Mouse (Mus musculus) limb, embryonic 13.5 days (tissue): ENCODE data around the gene Ncmap. TPM values are rescaled to one million over a fixed set of nuclear protein-coding genes. Genes with fewer than 3 reads are reported as not detected.

Experiments used
- ATAC-seq: fragments of 200-750 bp; cut with Nextera tagmentation; 2 replicates; pipeline ENCODE4 v1.8.0; 2017; ENCODE audit warnings: low read depth, moderate number of reproducible peaks, moderate TSS enrichment; ENCODE audit not compliant: low FRiP score
- H3K27ac ChIP-seq: fragments of 300-500 bp; sonication (generic); 2 replicates; pipeline ENCODE4 v1.5.1; 2015; ENCODE audit warnings: inconsistent platforms, mild to moderate bottlenecking, moderate library complexity
- H3K27me3 ChIP-seq: fragments of 300-500 bp; sonication (generic); 2 replicates; pipeline ENCODE4 v1.6.1; 2015; ENCODE audit warnings: mild to moderate bottlenecking, inconsistent platforms
- H3K36me3 ChIP-seq: fragments of 300-500 bp; sonication (generic); 2 replicates; pipeline ENCODE4 v1.6.1; 2015; ENCODE audit warnings: inconsistent platforms, mild to moderate bottlenecking, moderate library complexity
- H3K4me1 ChIP-seq: fragments of 300-500 bp; sonication (generic); 2 replicates; pipeline ENCODE4 v1.6.1; 2015; ENCODE audit warnings: inconsistent platforms
- H3K4me2 ChIP-seq: fragments of 300-500 bp; sonication (generic); replicated peaks from 2 replicates; pipeline ENCODE4 v1.6.1; 2015; ENCODE audit warnings: inconsistent platforms, mild to moderate bottlenecking, moderate library complexity
- H3K4me3 ChIP-seq: fragments of 300-500 bp; sonication (generic); 2 replicates; pipeline ENCODE4 v1.5.1; 2015; ENCODE audit warnings: moderate library complexity, mild to moderate bottlenecking, inconsistent platforms
- H3K9ac ChIP-seq: fragments of 300-500 bp; sonication (generic); 2 replicates; pipeline ENCODE4 v1.6.1; 2015; ENCODE audit warnings: mild to moderate bottlenecking, inconsistent platforms
- H3K9me3 ChIP-seq: fragments of 300-500 bp; sonication (generic); 2 replicates; pipeline ENCODE4 v1.6.1; 2016; ENCODE audit warnings: inconsistent platforms
- WGBS: fragments of 180-500 bp; shearing (Covaris S2); methylation state at CpG from one replicate; pipeline ENCODE4 v1.1.7; 2015; 5-methylcytosine and 5-hydroxymethylcytosine counted together
- polyA plus RNA-seq: library from polyadenylated mRNA; unstranded; fragments of >200 nt; fragmentation: Nextera tagmentation; extraction: Ambion mirVana; gene quantifications from 2 replicates; pipeline ENCODE4 v1.2.1, GENCODE M21; 2015

Ncmap gene
- polyA plus RNA-seq, 1 experiment from 2014 or later: 12.0 TPM

GRCm38 (mm10) chr4:135396303-135396702, 1.7 kb downstream of the Ncmap start:
- peaks cover 13% of the 10 kb centered on the region for H3K4me1 ChIP-seq
- 0 out of 2 replicates have a peak, but pooled peaks cover 5% of the 10 kb centered on the region for H3K9me3 ChIP-seq
- no peak overlapping the region for H3K4me3 ChIP-seq
- no peak overlapping the region for H3K27ac ChIP-seq
- H3K27me3 ChIP-seq: peaks cover 44% of the 10 kb centered on the region
- no peaks in the 10 kb centered on the region for H3K36me3 ChIP-seq
- no peak overlapping the region for H3K4me2 ChIP-seq
- H3K9ac ChIP-seq: no peak overlapping the region
- no peak for ATAC-seq
- WGBS: 84% methylated on average over 5 of the region's 5 CpGs

GRCm38 (mm10) chr4:135395375-135395774, 2.7 kb downstream of the Ncmap start:
- WGBS: 75% methylated on average over 4 of the region's 4 CpGs
- Histone ChIP-seq H3K4me1 (peaks cover 13% of the 10 kb centered on the region), H3K4me2 (no peak overlapping the region), H3K4me3 (no peak overlapping the region), H3K27me3 (peaks cover 42% of the 10 kb centered on the region), H3K36me3 (no peaks in the 10 kb centered on the region), H3K9me3 (0 out of 2 replicates have a peak, but pooled peaks cover 5% of the 10 kb centered on the region), H3K27ac (no peak overlapping the region), H3K9ac (peak overlapping the region; percentile 5; the same call in 1 of the 2 replicates)
- no peak for ATAC-seq

- Histone ChIP-seq H3K27me3 (peaks cover 39% of the 10 kb centered on the region), H3K4me2 (no peak overlapping the region), H3K9me3 (0 out of 2 replicates have a peak, but pooled peaks cover 5% of the 10 kb centered on the region), H3K9ac (no peak overlapping the region), H3K4me3 (no peak overlapping the region), H3K27ac (no peak overlapping the region), H3K36me3 (no peaks in the 10 kb centered on the region), H3K4me1 (peaks cover 13% of the 10 kb centered on the region)
- ATAC-seq: no peak
- WGBS: 80% methylated on average over 7 of the region's 7 CpGs
Measured at GRCm38 (mm10) chr4:135394666-135395065, 3.4 kb downstream of the Ncmap start.

- Histone ChIP-seq H3K4me3 (no peak overlapping the region), H3K27me3 (peaks cover 26% of the 10 kb centered on the region), H3K4me1 (peaks cover 10% of the 10 kb centered on the region), H3K4me2 (no peak overlapping the region), H3K27ac (no peak overlapping the region), H3K9me3 (0 out of 2 replicates have a peak, but pooled peaks cover 5% of the 10 kb centered on the region), H3K9ac (no peak overlapping the region), H3K36me3 (no peaks in the 10 kb centered on the region)
- WGBS: 73% methylated on average over 6 of the region's 6 CpGs
- no peak for ATAC-seq
Measured at GRCm38 (mm10) chr4:135393381-135393780, 4.6 kb downstream of the Ncmap start.

- WGBS: 89% methylated on average over 3 of the region's 3 CpGs
- no peak overlapping the region for H3K9ac ChIP-seq
- H3K27me3 ChIP-seq: peaks cover 20% of the 10 kb centered on the region
- 0 out of 2 replicates have a peak, but pooled peaks cover 5% of the 10 kb centered on the region for H3K9me3 ChIP-seq
- peaks cover 5% of the 10 kb centered on the region; the same call in 1 of the 2 replicates for H3K4me1 ChIP-seq
- H3K4me3 ChIP-seq: no peak overlapping the region
- H3K4me2 ChIP-seq: no peak overlapping the region
- ATAC-seq: no peak
- H3K36me3 ChIP-seq: no peaks in the 10 kb centered on the region
- H3K27ac ChIP-seq: no peak overlapping the region
Measured at GRCm38 (mm10) chr4:135392801-135393200, 5.2 kb downstream of the Ncmap start.

- H3K9ac ChIP-seq: no peak overlapping the region
- WGBS: 64% methylated on average over 6 of the region's 6 CpGs
Measured at GRCm38 (mm10) chr4:135391014-135391413, 7.0 kb downstream of the Ncmap start.

GRCm38 (mm10) chr4:135385614-135386013, 12.4 kb downstream of the Ncmap start:
- 0 out of 2 replicates have a peak overlapping the region, but pooled peaks have one; percentile 7 for H3K4me3 ChIP-seq
- peak overlapping the region; percentile 35 for H3K4me2 ChIP-seq
- H3K9me3 ChIP-seq: no peaks in the 10 kb centered on the region
- H3K4me1 ChIP-seq: peaks cover 15% of the 10 kb centered on the region
- no peak overlapping the region for H3K9ac ChIP-seq
- H3K27me3 ChIP-seq: no peaks in the 10 kb centered on the region
- H3K27ac ChIP-seq: peak overlapping the region; percentile 52; the same call in 1 of the 2 replicates
- 43% methylated on average over 10 of the region's 10 CpGs for WGBS
- no peaks in the 10 kb centered on the region for H3K36me3 ChIP-seq
- peak; percentile 76 for ATAC-seq

More at GRCm38 (mm10) chr4:135391014-135391413, 7.0 kb downstream of the Ncmap start:
- H3K4me2 ChIP-seq: no peak overlapping the region
- H3K4me3 ChIP-seq: no peak overlapping the region
- peaks cover 2% of the 10 kb centered on the region for H3K27me3 ChIP-seq
- H3K4me1 ChIP-seq: 0 out of 2 replicates have a peak, but pooled peaks cover 1% of the 10 kb centered on the region
- no peak for ATAC-seq
- H3K36me3 ChIP-seq: no peaks in the 10 kb centered on the region
- no peak overlapping the region for H3K27ac ChIP-seq
- H3K9me3 ChIP-seq: 0 out of 2 replicates have a peak, but pooled peaks cover 5% of the 10 kb centered on the region

GRCm38 (mm10) chr4:135382316-135382715, 15.7 kb downstream of the Ncmap start:
- 3% methylated on average over 14 of the region's 14 CpGs for WGBS
- H3K36me3 ChIP-seq: no peaks in the 10 kb centered on the region
- no peak overlapping the region for H3K4me3 ChIP-seq
- no peaks in the 10 kb centered on the region for H3K9me3 ChIP-seq
- ATAC-seq: no peak
- H3K27me3 ChIP-seq: no peaks in the 10 kb centered on the region
- H3K9ac ChIP-seq: no peak overlapping the region
- peaks cover 15% of the 10 kb centered on the region for H3K4me1 ChIP-seq
- peak overlapping the region; percentile 23 for H3K4me2 ChIP-seq
- no peak overlapping the region for H3K27ac ChIP-seq

GRCm38 (mm10) chr4:135381355-135381754, 16.7 kb downstream of the Ncmap start:
- no peak for ATAC-seq
- no peak overlapping the region for H3K9ac ChIP-seq
- H3K4me1 ChIP-seq: peaks cover 15% of the 10 kb centered on the region
- no peaks in the 10 kb centered on the region for H3K27me3 ChIP-seq
- H3K27ac ChIP-seq: no peak overlapping the region
- H3K4me2 ChIP-seq: no peak overlapping the region
- H3K36me3 ChIP-seq: no peaks in the 10 kb centered on the region
- 44% methylated on average over 8 of the region's 8 CpGs for WGBS
- H3K4me3 ChIP-seq: no peak overlapping the region
- no peaks in the 10 kb centered on the region for H3K9me3 ChIP-seq

- Histone ChIP-seq H3K27me3 (no peaks in the 10 kb centered on the region), H3K36me3 (0 out of 2 replicates have a peak, but pooled peaks cover 4% of the 10 kb centered on the region), H3K9ac (no peak overlapping the region), H3K9me3 (peaks cover 4% of the 10 kb centered on the region; the same call in 1 of the 2 replicates), H3K4me1 (no peaks in the 10 kb centered on the region), H3K27ac (no peak overlapping the region), H3K4me2 (no peak overlapping the region), H3K4me3 (no peak overlapping the region)
- WGBS: 80% methylated on average over 11 of the region's 11 CpGs
- ATAC-seq: no peak
Measured at GRCm38 (mm10) chr4:135377241-135377640, 20.8 kb downstream of the Ncmap start.

GRCm38 (mm10) chr4:135375444-135375843, 22.6 kb downstream of the Ncmap start:
- no peak overlapping the region for H3K4me3 ChIP-seq
- H3K27me3 ChIP-seq: no peaks in the 10 kb centered on the region
- no peak for ATAC-seq
- no peak overlapping the region for H3K9ac ChIP-seq
- WGBS: 63% methylated on average over 3 of the region's 3 CpGs
- H3K27ac ChIP-seq: no peak overlapping the region
- H3K36me3 ChIP-seq: 0 out of 2 replicates have a peak, but pooled peaks cover 4% of the 10 kb centered on the region
- no peaks in the 10 kb centered on the region for H3K4me1 ChIP-seq
- H3K9me3 ChIP-seq: peaks cover 4% of the 10 kb centered on the region; the same call in 1 of the 2 replicates
- no peak overlapping the region for H3K4me2 ChIP-seq

- Histone ChIP-seq H3K27me3 (no peaks in the 10 kb centered on the region), H3K4me1 (no peaks in the 10 kb centered on the region), H3K4me3 (no peak overlapping the region), H3K4me2 (no peak overlapping the region), H3K27ac (no peak overlapping the region), H3K9ac (no peak overlapping the region), H3K9me3 (peaks cover 4% of the 10 kb centered on the region; the same call in 1 of the 2 replicates), H3K36me3 (0 out of 2 replicates have a peak, but pooled peaks cover 4% of the 10 kb centered on the region)
- 82% methylated on average over 5 of the region's 5 CpGs for WGBS
- ATAC-seq: no peak
Measured at GRCm38 (mm10) chr4:135373299-135373698, 24.7 kb downstream of the Ncmap start.

- Histone ChIP-seq H3K27me3 (no peaks in the 10 kb centered on the region), H3K9ac (no peak overlapping the region), H3K4me2 (no peak overlapping the region), H3K9me3 (no peaks in the 10 kb centered on the region), H3K36me3 (no peaks in the 10 kb centered on the region), H3K4me3 (no peak overlapping the region), H3K4me1 (no peaks in the 10 kb centered on the region), H3K27ac (no peak overlapping the region)
- 73% methylated on average over 11 of the region's 11 CpGs for WGBS
- no peak for ATAC-seq
Measured at GRCm38 (mm10) chr4:135370372-135370771, 27.7 kb downstream of the Ncmap start.
